ENCODE assay signal across 21 mouse cellular contexts in the genomic region with DNA sequence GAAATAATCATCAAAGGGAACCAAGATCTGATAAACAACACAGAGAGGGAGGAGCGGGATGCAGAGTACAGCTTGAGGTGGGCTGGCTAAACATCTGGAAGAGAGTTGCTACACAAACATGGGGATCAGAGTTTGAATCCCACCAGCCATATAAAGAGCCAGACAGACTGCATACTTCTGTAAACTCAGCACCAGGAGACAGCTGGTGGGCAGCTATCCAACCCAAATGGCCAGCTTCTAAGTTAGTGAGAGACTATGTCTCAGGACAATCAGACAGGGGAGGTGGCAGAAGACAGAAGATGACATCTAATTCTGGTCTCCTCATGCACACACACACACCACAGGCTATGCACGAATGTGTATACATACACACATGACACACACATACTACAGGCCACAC.
"Had no signal": no experiment of that assay in that cellular context is flagged by ENCODE, and none has a peak within 500 bp of the region (broad histone marks: within the 10 kb centered on the region; RNA-seq: fewer than 3 reads in every experiment).

No protein-coding gene starts in this region.

- H3K27me3 ChIP-seq: heart, embryonic 12.5 days; hindbrain, embryonic 13.5 days; hindbrain, embryonic 15.5 days; liver, embryonic 13.5 days had no signal

- DNase-seq: gastrocnemius, postnatal 14 days; gastrocnemius, postnatal 36 days; heart, adult 18-20 months; heart, postnatal 14 days; heart, postnatal 36 days; kidney, adult 11 months; kidney, adult 2 months; kidney, postnatal 10 days; kidney, postnatal 25 days; kidney, postnatal 4 days; liver; liver, embryonic 13.5 days had no signal

- H3K9me3 ChIP-seq: heart, embryonic 10.5 days; heart, embryonic 12.5 days; hindbrain, embryonic 13.5 days; hindbrain, embryonic 15.5 days; liver, embryonic 13.5 days had no signal

- H3K36me3 ChIP-seq: heart, embryonic 10.5 days; heart, embryonic 12.5 days; hindbrain, embryonic 13.5 days; hindbrain, embryonic 15.5 days; liver, embryonic 13.5 days had no signal

- H3K4me1 ChIP-seq: heart, embryonic 10.5 days; heart, embryonic 12.5 days; liver, embryonic 13.5 days had no signal

- H3K4me2 ChIP-seq: heart, embryonic 12.5 days; hindbrain, embryonic 13.5 days; hindbrain, embryonic 15.5 days; liver, embryonic 11.5 days; liver, embryonic 13.5 days had no signal

- H3K4me3 ChIP-seq: heart, embryonic 10.5 days; heart, embryonic 12.5 days; hindbrain, embryonic 13.5 days; hindbrain, embryonic 15.5 days; layer of hippocampus, adult 2 months; left cerebral cortex, adult 2 months; liver, embryonic 13.5 days had no signal

- ATAC-seq: hindbrain, postnatal 0 days; intestine, embryonic 16.5 days had no signal

- H3K9ac ChIP-seq: heart, embryonic 12.5 days; hindbrain, embryonic 13.5 days; hindbrain, embryonic 15.5 days; liver, embryonic 13.5 days had no signal

- H3K27ac ChIP-seq: heart, embryonic 10.5 days; hindbrain, embryonic 13.5 days; hindbrain, embryonic 15.5 days; hindbrain, postnatal 0 days; layer of hippocampus, adult 2 months; left cerebral cortex, adult 2 months; liver, embryonic 13.5 days had no signal
